Comparison of ENCODE assay signal across 8 mouse cellular contexts in the genomic region with DNA sequence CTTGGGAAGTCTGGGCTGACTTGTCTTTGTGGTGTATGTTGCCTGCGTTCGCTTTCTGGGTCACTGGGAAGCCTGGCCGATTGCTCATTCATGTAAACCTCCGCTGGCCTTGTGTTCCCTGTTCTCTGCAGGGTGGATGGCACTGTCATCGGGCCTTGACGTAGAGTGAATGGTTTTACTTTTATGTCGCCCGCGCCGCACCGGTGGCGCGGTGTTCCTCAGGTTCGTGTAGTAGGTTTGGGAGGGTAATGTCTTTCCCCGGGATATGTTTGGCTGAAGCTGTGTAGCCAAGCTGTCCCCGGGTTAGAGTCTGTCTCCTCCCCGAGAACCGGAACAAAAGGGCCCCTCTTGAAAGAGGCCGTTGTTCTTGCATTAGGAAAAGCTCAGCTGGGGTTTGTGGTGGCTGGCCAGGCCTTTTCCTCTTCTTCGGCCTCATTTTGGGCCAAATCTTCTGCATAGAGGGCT. TPM values are rescaled to one million over a fixed set of nuclear protein-coding genes. Genes with fewer than 3 reads are reported as not detected.
DNase-seq lines count a peak whose midpoint lies in the region; ATAC-seq and TF ChIP-seq lines count a peak whose summit lies in the region.

No protein-coding gene starts in this region.

- H3K9ac ChIP-seq in kidney, embryonic 15.5 days, result no peak overlapping the region
- H3K9ac ChIP-seq in embryonic facial prominence, embryonic 11.5 days (replicated peaks; ENCODE audit: low read length), result no peak overlapping the region; the same call in 1 of the 2 replicates
- H3K9ac ChIP-seq in midbrain, embryonic 14.5 days (replicated peaks; ENCODE audit: low read length), result peak overlapping the region; percentile 27

- no peak for ATAC-seq in kidney, embryonic 15.5 days (replicated peaks; ENCODE audit: low FRiP score)
- ATAC-seq in embryonic facial prominence, embryonic 11.5 days (replicated peaks; ENCODE audit: insufficient number of reproducible peaks, low FRiP score, low TSS enrichment, low read depth), result no peak
- ATAC-seq in midbrain, embryonic 14.5 days (ENCODE audit: low FRiP score, low TSS enrichment), result no peak
- no peak for ATAC-seq in CD4-positive, CD25-positive, alpha-beta regulatory T cell, adult 4 months

- H3K27me3 ChIP-seq in kidney, embryonic 15.5 days, result no peaks in the 10 kb centered on the region
- no peaks in the 10 kb centered on the region for H3K27me3 ChIP-seq in embryonic facial prominence, embryonic 11.5 days (ENCODE audit: control insufficient read depth, insufficient read depth, low read length)
- no peaks in the 10 kb centered on the region for H3K27me3 ChIP-seq in midbrain, embryonic 14.5 days (ENCODE audit: control insufficient read depth, insufficient read depth, low read length)

- no peak for TF ChIP-seq CTCF in lung, adult 2 months (IDR thresholded peaks at IDR 0.05; ENCODE audit: insufficient read depth, low read length)

- H3K4me3 ChIP-seq in kidney, embryonic 15.5 days (replicated peaks), result no peak overlapping the region
- H3K4me3 ChIP-seq in embryonic facial prominence, embryonic 11.5 days (ENCODE audit: low read depth, low read length), result no peak overlapping the region
- H3K4me3 ChIP-seq in midbrain, embryonic 14.5 days (replicated peaks; ENCODE audit: low read depth, low read length), result no peak overlapping the region
- H3K4me3 ChIP-seq in lung, adult 2 months (replicated peaks; ENCODE audit: extremely low read depth, low read depth, low read length), result no peak overlapping the region

- H3K4me1 ChIP-seq in kidney, embryonic 15.5 days, result peaks cover 49% of the 10 kb centered on the region
- peaks cover 3% of the 10 kb centered on the region; the same call in 1 of the 2 replicates for H3K4me1 ChIP-seq in embryonic facial prominence, embryonic 11.5 days (ENCODE audit: control insufficient read depth, insufficient read depth, low read length)
- peaks cover 31% of the 10 kb centered on the region for H3K4me1 ChIP-seq in midbrain, embryonic 14.5 days (ENCODE audit: control insufficient read depth, insufficient read depth, low read length)
- peaks cover 24% of the 10 kb centered on the region for H3K4me1 ChIP-seq in lung, adult 2 months (ENCODE audit: control insufficient read depth, insufficient read depth, low read length)

- H3K27ac ChIP-seq in kidney, embryonic 15.5 days, result peak overlapping the region; percentile 19; the same call in 1 of the 2 replicates
- 0 out of 2 replicates have a peak overlapping the region, but pooled peaks have one; percentile 8 for H3K27ac ChIP-seq in embryonic facial prominence, embryonic 11.5 days (replicated peaks; ENCODE audit: low read depth, low read length)
- peak overlapping the region; percentile 74 for H3K27ac ChIP-seq in midbrain, embryonic 14.5 days (replicated peaks; ENCODE audit: low read depth, low read length)

- H3K9me3 ChIP-seq in kidney, embryonic 15.5 days (replicated peaks), result no peaks in the 10 kb centered on the region
- no peaks in the 10 kb centered on the region for H3K9me3 ChIP-seq in embryonic facial prominence, embryonic 11.5 days (replicated peaks; ENCODE audit: control insufficient read depth, low read length)
- H3K9me3 ChIP-seq in midbrain, embryonic 14.5 days (ENCODE audit: control insufficient read depth, low read length), result no peaks in the 10 kb centered on the region

- H3K36me3 ChIP-seq in kidney, embryonic 15.5 days, result peaks cover 7% of the 10 kb centered on the region
- H3K36me3 ChIP-seq in embryonic facial prominence, embryonic 11.5 days (replicated peaks; ENCODE audit: control insufficient read depth, insufficient read depth, low read depth, low read length), result no peaks in the 10 kb centered on the region
- no peaks in the 10 kb centered on the region for H3K36me3 ChIP-seq in midbrain, embryonic 14.5 days (ENCODE audit: control insufficient read depth, insufficient read depth, low read length)

- no peak overlapping the region for H3K4me2 ChIP-seq in kidney, embryonic 15.5 days
- H3K4me2 ChIP-seq in embryonic facial prominence, embryonic 11.5 days (ENCODE audit: low read depth, low read length), result peak overlapping the region; percentile 4; the same call in 1 of the 2 replicates
- peak overlapping the region; percentile 38 for H3K4me2 ChIP-seq in midbrain, embryonic 14.5 days (ENCODE audit: low read length)

- WGBS in kidney, embryonic 15.5 days, result 63% methylated on average over 20 of the region's 20 CpGs
- WGBS in embryonic facial prominence, embryonic 11.5 days, result 28% methylated on average over 20 of the region's 20 CpGs
- 24% methylated on average over 20 of the region's 20 CpGs for WGBS in midbrain, embryonic 14.5 days
- 76% methylated on average over 20 of the region's 20 CpGs for WGBS in lung, adult 2 months

- DNase-seq in kidney, postnatal 36 days, result no peak
- no peak for DNase-seq in embryonic facial prominence, embryonic 11.5 days (ENCODE audit: low spot score)
- DNase-seq in layer of hippocampus, adult 8-10 months (ENCODE audit: low spot score in 2 of 2), result peak; percentile 63 to 72
- peak; percentile 64 for DNase-seq in midbrain, embryonic 14.5 days
- DNase-seq in kidney, postnatal 10 days, result no peak
- no peak for DNase-seq in lung, adult 2 months

- no peak for TF ChIP-seq POLR2A in lung, adult 2 months (IDR thresholded peaks at IDR 0.05; ENCODE audit: borderline replicate concordance, extremely low read depth, low read depth, low read length)

RNA-seq across cellular contexts. Expression of gene Cmip, which starts 21.8 kb away (rescaled TPM):
- 20.5 and 21.8 TPM in 2 replicates for polyA plus RNA-seq in kidney, embryonic 15.5 days (2015; fragmentation: Nextera tagmentation; extraction: Ambion mirVana)
- 16.1 and 20.4 TPM in 2 replicates for polyA plus RNA-seq in embryonic facial prominence, embryonic 11.5 days (2014; fragmentation: Nextera tagmentation; extraction: Ambion mirVana)
- 100 to 1,000 TPM; 252 to 278 (median 268) TPM for total RNA-seq in layer of hippocampus, adult 8-10 months (2022)
- 106 and 128 TPM in 2 replicates for polyA plus RNA-seq in midbrain, embryonic 14.5 days (2014; fragmentation: Nextera tagmentation; extraction: Ambion mirVana)
- polyA plus RNA-seq in CD4-positive, CD25-positive, alpha-beta regulatory T cell, adult 4 months (2017; shearing (Covaris generic)), result 10 to 100 TPM; 28.6 to 31.0 TPM
- 53.1 and 62.3 TPM in 2 replicates for polyA plus RNA-seq in lung, adult 2 months (2012; rRNA removed)

Comparison
In these comparisons a context has a peak if more than half of its experiments do, and no peak if none do; other contexts are left out.
1. H3K27ac ChIP-seq: peak in every context shown above with its lines; median percentile 74 in midbrain, embryonic 14.5 days; 19 in kidney, embryonic 15.5 days; 8 in embryonic facial prominence, embryonic 11.5 days.
2. DNase-seq: peak in layer of hippocampus, adult 8-10 months (2 of 2) and midbrain, embryonic 14.5 days (single experiment); none in kidney, postnatal 36 days (0 of 2), embryonic facial prominence, embryonic 11.5 days (single experiment), kidney, postnatal 10 days (single experiment) and lung, adult 2 months (single experiment).